Mouse (Mus musculus): ENCODE measurements around the gene Fcer1g. TPM values are rescaled to one million over a fixed set of nuclear protein-coding genes. Genes with fewer than 3 reads are reported as not detected.

Gene Fcer1g
- polyA plus RNA-seq, 1 experiment = 7.1 TPM

- H3K4me3 ChIP-seq (ENCODE audit: insufficient read depth, low read length) = peak within 1 kb of the TSS; percentile 90
- H3K27ac ChIP-seq (ENCODE audit: insufficient read depth, low read length) = peak within 1 kb of the TSS; percentile 23; the same call in 1 of the 2 replicates
- no peak for TF ChIP-seq CTCF (IDR thresholded peaks at IDR 0.05; ENCODE audit: borderline replicate concordance, insufficient read depth, low read length)
- TF ChIP-seq POLR2A (IDR thresholded peaks at IDR 0.05; ENCODE audit: low read depth, low read length) = peak; percentile 82
- peaks cover 2% of the 10 kb centered on the region; the same call in 1 of the 2 replicates for H3K4me1 ChIP-seq (ENCODE audit: control insufficient read depth, insufficient read depth, low read length)
These were observed 11.7 kb downstream of the Fcer1g start, which contains the start of gene Tomm40l for GRCm38 (mm10) chr1:171222238-171223155. Gene Tomm40l, minus strand, starts transcription at chr1:171222514.

- Histone ChIP-seq H3K4me3 (ENCODE audit: insufficient read depth, low read length) (peak overlapping the region; percentile 90), H3K4me1 (ENCODE audit: control insufficient read depth, insufficient read depth, low read length) (peaks cover 2% of the 10 kb centered on the region; the same call in 1 of the 2 replicates), H3K27ac (ENCODE audit: insufficient read depth, low read length) (no peak overlapping the region)
- TF ChIP-seq POLR2A (IDR thresholded peaks at IDR 0.05; ENCODE audit: low read depth, low read length) (no peak), CTCF (IDR thresholded peaks at IDR 0.05; ENCODE audit: borderline replicate concordance, insufficient read depth, low read length) (no peak)
These were observed 12.6 kb downstream of the Fcer1g start for GRCm38 (mm10) chr1:171221281-171222193.

- Histone ChIP-seq H3K4me3 (ENCODE audit: insufficient read depth, low read length) (peak overlapping the region; percentile 90; the same call in 1 of the 2 replicates), H3K4me1 (ENCODE audit: control insufficient read depth, insufficient read depth, low read length) (peaks cover 2% of the 10 kb centered on the region; the same call in 1 of the 2 replicates), H3K27ac (ENCODE audit: insufficient read depth, low read length) (no peak overlapping the region)
- TF ChIP-seq CTCF (IDR thresholded peaks at IDR 0.05; ENCODE audit: borderline replicate concordance, insufficient read depth, low read length) (peak; percentile 53; the same call in 1 of the 2 replicates), POLR2A (IDR thresholded peaks at IDR 0.05; ENCODE audit: low read depth, low read length) (no peak)
These were observed 13.3 kb downstream of the Fcer1g start for GRCm38 (mm10) chr1:171220871-171221270.

GRCm38 (mm10) chr1:171216241-171216955 is 17.8 kb downstream of the Fcer1g start:
- TF ChIP-seq CTCF (IDR thresholded peaks at IDR 0.05; ENCODE audit: borderline replicate concordance, insufficient read depth, low read length) (no peak), POLR2A (IDR thresholded peaks at IDR 0.05; ENCODE audit: low read depth, low read length) (no peak)
- Histone ChIP-seq H3K4me1 (ENCODE audit: control insufficient read depth, insufficient read depth, low read length) (peaks cover 2% of the 10 kb centered on the region; the same call in 1 of the 2 replicates), H3K27ac (ENCODE audit: insufficient read depth, low read length) (no peak overlapping the region), H3K4me3 (ENCODE audit: insufficient read depth, low read length) (no peak overlapping the region)

GRCm38 (mm10) chr1:171213801-171214496 is 20.2 kb downstream of the Fcer1g start, which contains the start of gene Nr1i3:
Gene Nr1i3, plus strand, starts transcription at chr1:171213970.
- Histone ChIP-seq H3K27ac (ENCODE audit: insufficient read depth, low read length) (no peak within 1 kb of the TSS), H3K4me3 (ENCODE audit: insufficient read depth, low read length) (no peak within 1 kb of the TSS), H3K4me1 (ENCODE audit: control insufficient read depth, insufficient read depth, low read length) (no peaks in the 10 kb centered on the region)
- no peak for TF ChIP-seq CTCF (IDR thresholded peaks at IDR 0.05; ENCODE audit: borderline replicate concordance, insufficient read depth, low read length)

GRCm38 (mm10) chr1:171212854-171213253 is 21.3 kb downstream of the Fcer1g start:
- Histone ChIP-seq H3K4me1 (ENCODE audit: control insufficient read depth, insufficient read depth, low read length) (no peaks in the 10 kb centered on the region), H3K27ac (ENCODE audit: insufficient read depth, low read length) (no peak overlapping the region), H3K4me3 (ENCODE audit: insufficient read depth, low read length) (no peak overlapping the region)
- no peak for TF ChIP-seq CTCF (IDR thresholded peaks at IDR 0.05; ENCODE audit: borderline replicate concordance, insufficient read depth, low read length)
- TF ChIP-seq POLR2A (IDR thresholded peaks at IDR 0.05; ENCODE audit: low read depth, low read length) = no peak

- H3K4me1 ChIP-seq (ENCODE audit: control insufficient read depth, insufficient read depth, low read length) = no peaks in the 10 kb centered on the region
- H3K4me3 ChIP-seq (ENCODE audit: insufficient read depth, low read length) = no peak overlapping the region
- TF ChIP-seq CTCF (IDR thresholded peaks at IDR 0.05; ENCODE audit: borderline replicate concordance, insufficient read depth, low read length) (no peak), POLR2A (IDR thresholded peaks at IDR 0.05; ENCODE audit: low read depth, low read length) (no peak)
- H3K27ac ChIP-seq (ENCODE audit: insufficient read depth, low read length) = no peak overlapping the region
These were observed 24.8 kb downstream of the Fcer1g start for GRCm38 (mm10) chr1:171209409-171209808.

GRCm38 (mm10) chr1:171205704-171206493 is 28.3 kb downstream of the Fcer1g start:
- Histone ChIP-seq H3K4me1 (ENCODE audit: control insufficient read depth, insufficient read depth, low read length) (no peaks in the 10 kb centered on the region), H3K27ac (ENCODE audit: insufficient read depth, low read length) (no peak overlapping the region), H3K4me3 (ENCODE audit: insufficient read depth, low read length) (no peak overlapping the region)
- TF ChIP-seq POLR2A (IDR thresholded peaks at IDR 0.05; ENCODE audit: low read depth, low read length) = no peak
